Mouse (Mus musculus): ENCODE results near the gene Zdhhc16. TPM values are rescaled to one million over a fixed set of nuclear protein-coding genes. Genes with fewer than 3 reads are reported as not detected.
A peak's percentile ranks its signal among the peaks of the same experiment; 100 is the strongest.

Gene Zdhhc16
- polyA plus RNA-seq, 1 experiment from 2014 or later = 46.5 TPM

DNA sequence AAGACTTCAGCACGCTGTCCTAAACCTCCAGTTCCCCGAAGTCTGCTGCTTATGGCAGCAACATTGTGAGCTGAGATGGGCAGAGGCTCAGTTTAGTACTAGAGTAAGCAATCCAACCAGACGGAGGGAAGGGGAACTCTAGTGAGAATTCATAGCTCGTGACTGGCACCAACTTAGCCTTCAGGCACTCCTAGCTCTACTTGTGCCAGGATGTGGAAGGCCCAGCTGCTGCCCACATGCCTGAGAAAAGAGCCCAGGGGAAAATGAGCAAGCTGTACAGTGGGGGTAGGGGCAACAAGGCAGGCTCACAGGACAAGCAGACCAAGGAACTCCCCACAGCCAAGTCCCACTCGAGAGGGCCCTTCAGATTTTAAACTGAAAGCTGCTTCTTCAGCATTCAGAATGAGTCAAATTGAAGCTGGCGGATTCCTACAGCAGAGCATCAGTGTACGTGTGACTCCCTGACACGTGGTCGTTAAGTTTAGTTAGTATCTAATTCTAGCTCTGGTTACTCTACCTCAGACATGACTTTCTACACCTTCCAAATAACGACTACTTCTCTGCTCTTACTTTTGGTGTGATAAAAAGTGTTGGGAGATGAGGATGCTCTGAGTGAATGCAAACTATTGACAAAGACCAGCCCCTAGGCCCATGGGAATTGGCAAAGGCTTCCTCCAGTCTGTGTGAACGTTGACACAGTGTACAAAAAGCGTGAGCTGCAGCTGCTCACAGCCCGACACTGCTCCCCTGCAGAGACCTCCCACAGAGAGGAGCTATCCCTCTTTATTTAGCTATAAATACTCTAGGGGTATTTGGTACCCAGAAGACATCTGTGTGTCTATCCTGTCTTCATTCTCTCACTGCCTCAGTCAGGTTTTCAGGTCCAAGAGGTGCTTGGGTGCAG lies 40.9 kb downstream of the Zdhhc16 start:
- Histone ChIP-seq H3K9me3 (replicated peaks) (no peaks in the 10 kb centered on the region), H3K27ac (no peak overlapping the region), H3K4me3 (no peak overlapping the region), H3K4me2 (no peak overlapping the region), H3K27me3 (no peaks in the 10 kb centered on the region), H3K9ac (no peak overlapping the region), H3K36me3 (peaks cover under 1% of the 10 kb centered on the region; the same call in 1 of the 2 replicates), H3K4me1 (replicated peaks) (no peaks in the 10 kb centered on the region)
- 66% methylated on average over 13 of the region's 13 CpGs for WGBS
- ATAC-seq (replicated peaks; ENCODE audit: insufficient number of reproducible peaks, insufficient read depth, low FRiP score, low read depth) = no peak

DNA sequence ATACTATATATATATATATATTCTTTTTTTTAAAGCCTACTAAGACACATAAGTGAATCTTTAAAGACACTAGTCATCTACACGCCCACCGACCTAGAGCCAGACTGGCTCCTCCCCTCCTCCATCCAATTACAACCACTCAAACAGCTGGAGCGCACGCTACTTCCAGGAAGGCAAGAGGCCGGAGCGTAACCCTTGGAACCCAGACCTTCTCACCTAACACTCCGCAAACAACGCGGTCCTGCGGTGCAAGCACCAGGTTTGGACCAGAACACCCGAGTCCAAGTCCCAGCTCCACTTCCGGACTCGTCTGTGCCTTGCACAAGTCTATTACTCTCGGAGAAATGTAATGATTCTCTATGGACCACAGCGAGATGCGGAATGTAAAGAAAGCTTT lies 47.1 kb downstream of the Zdhhc16 start:
- ATAC-seq (replicated peaks; ENCODE audit: insufficient number of reproducible peaks, insufficient read depth, low FRiP score, low read depth) = no peak
- no peaks in the 10 kb centered on the region for H3K9me3 ChIP-seq (replicated peaks)
- H3K4me3 ChIP-seq = peak overlapping the region; percentile 67
- under 1% methylated on average over 16 of the region's 16 CpGs for WGBS
- peak overlapping the region; percentile 69 for H3K9ac ChIP-seq
- no peaks in the 10 kb centered on the region for H3K27me3 ChIP-seq
- H3K4me1 ChIP-seq (replicated peaks) = peaks cover 23% of the 10 kb centered on the region
- H3K27ac ChIP-seq = peak overlapping the region; percentile 95
- peak overlapping the region; percentile 88 for H3K4me2 ChIP-seq
- H3K36me3 ChIP-seq = no peaks in the 10 kb centered on the region

DNA sequence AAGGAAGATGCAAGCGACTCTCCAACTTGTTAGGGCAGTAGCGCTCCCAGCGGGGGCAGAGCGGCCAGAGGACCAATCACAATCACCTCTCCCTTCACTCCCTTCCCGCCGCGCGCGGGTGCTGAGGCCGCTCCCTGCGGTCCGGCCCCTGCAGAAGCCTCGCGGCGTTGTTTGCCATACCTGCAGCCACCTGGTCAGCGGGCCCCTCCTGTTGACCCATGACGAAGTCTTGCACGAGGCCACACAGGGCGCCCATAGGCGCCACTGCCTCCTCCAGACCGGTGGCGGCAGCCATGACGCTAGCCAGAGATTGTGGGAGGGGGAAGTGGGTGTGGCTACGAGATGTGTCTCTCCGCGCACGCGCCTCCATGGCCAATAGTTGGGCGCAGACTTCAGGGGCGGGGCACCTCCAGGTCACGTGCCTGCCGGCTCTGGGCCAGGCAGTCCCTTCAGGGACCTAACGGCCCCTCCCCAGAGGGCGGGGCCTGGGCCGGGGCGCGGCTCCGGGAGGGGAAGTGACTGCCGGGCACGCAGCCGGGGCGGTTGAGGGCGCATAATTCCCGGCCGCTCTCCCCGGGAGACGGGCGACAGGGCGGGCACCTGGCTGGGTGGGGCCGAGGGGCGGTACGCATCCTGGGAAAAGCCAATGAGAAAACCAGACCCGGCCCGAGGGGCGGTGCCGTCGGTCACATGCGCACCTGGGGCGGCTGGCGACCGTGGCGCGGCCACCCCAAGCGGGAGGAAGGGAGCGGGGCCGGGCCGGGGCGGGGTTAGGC lies 47.7 kb downstream of the Zdhhc16 start, which contains the start of gene Mms19:
Gene Mms19 (minus strand): TSS at position 339 of the 776 bp plus-strand sequence.
- H3K4me1 ChIP-seq (replicated peaks) = peaks cover 23% of the 10 kb centered on the region
- H3K4me2 ChIP-seq = peak within 1 kb of the TSS; percentile 89
- no peaks in the 10 kb centered on the region for H3K27me3 ChIP-seq
- peak within 1 kb of the TSS; percentile 67 for H3K4me3 ChIP-seq
- peak; percentile 95 for ATAC-seq (replicated peaks; ENCODE audit: insufficient number of reproducible peaks, insufficient read depth, low FRiP score, low read depth)
- peak within 1 kb of the TSS; percentile 95 for H3K27ac ChIP-seq
- H3K9ac ChIP-seq = peak within 1 kb of the TSS; percentile 93
- no peaks in the 10 kb centered on the region for H3K36me3 ChIP-seq
- WGBS = 1% methylated on average over 64 of the region's 68 CpGs
- H3K9me3 ChIP-seq (replicated peaks) = no peaks in the 10 kb centered on the region

DNA sequence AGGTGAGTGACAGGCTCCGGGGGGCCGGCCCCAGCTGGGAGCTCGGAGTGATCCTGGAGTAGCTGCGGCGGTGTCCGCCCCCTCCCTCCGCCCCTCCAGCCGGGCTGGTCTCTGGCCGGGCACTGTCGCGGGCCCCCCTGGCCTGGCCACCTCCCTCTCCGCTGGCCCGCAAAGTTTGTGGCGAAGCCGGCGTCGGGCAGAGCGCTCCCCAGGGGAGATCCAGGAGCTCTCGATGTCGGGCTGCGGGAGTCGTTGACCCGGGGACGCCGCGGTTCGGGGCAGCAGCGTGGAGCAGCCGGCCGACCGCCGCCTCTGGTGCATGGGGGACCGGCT lies 48.3 kb downstream of the Zdhhc16 start, which contains the start of gene Ubtd1:
Gene Ubtd1 (plus strand): TSS at position 169 of the 333 bp plus-strand sequence.
- H3K4me1 ChIP-seq (replicated peaks) = peaks cover 23% of the 10 kb centered on the region
- H3K36me3 ChIP-seq = no peaks in the 10 kb centered on the region
- ATAC-seq (replicated peaks; ENCODE audit: insufficient number of reproducible peaks, insufficient read depth, low FRiP score, low read depth) = no peak; the same call in 1 of the 2 replicates
- H3K27me3 ChIP-seq = no peaks in the 10 kb centered on the region
- peak within 1 kb of the TSS; percentile 67 for H3K4me3 ChIP-seq
- peak within 1 kb of the TSS; percentile 93 for H3K9ac ChIP-seq
- H3K4me2 ChIP-seq = peak within 1 kb of the TSS; percentile 89
- no peaks in the 10 kb centered on the region for H3K9me3 ChIP-seq (replicated peaks)
- H3K27ac ChIP-seq = peak within 1 kb of the TSS; percentile 95
- 0% methylated on average over 32 of the region's 33 CpGs for WGBS

DNA sequence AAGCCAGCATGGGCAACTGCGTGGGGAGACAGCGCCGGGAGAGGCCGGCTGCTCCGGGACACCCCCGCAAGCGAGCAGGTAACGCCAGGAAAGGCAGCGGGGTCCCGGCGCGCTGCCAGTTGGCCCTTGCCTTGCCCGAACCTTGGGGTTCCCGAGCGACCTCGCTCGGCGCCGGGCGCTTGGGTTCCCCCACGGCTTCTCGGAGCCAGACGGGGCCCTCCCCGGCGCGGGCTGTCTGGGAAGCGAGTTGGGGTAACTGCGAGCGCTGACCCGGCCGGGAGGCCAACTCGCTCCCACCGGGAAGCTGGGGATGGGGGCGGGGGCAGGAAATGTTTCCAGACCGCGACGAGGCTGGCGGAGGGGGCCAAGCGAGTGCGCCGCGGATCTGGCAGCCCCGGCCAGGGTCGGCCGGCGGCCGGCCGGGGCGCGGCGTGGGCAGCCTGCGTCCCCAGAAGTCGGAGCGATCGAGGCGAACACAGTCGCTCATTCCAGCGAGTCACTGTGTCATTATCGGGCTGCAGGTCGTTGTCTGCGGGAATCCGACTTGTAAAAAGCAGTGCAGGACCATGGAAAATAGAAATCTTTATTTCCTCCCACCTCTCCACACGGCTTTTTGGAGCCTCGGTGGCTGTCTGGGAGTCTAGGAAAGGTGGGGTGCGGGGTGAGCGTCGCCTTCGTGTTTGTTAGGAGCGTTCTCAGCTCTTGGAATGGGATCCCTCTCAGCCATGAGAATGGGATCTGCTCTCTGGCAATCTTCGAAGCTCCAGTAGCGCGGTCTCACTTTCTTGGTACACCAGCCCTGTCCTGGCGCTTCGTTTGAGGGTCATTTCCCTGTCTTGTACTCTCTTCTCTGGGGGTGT lies 48.9 kb downstream of the Zdhhc16 start:
- H3K4me2 ChIP-seq = peak overlapping the region; percentile 89
- H3K4me1 ChIP-seq (replicated peaks) = peaks cover 23% of the 10 kb centered on the region
- no peaks in the 10 kb centered on the region for H3K27me3 ChIP-seq
- H3K27ac ChIP-seq = peak overlapping the region; percentile 95
- no peaks in the 10 kb centered on the region for H3K9me3 ChIP-seq (replicated peaks)
- ATAC-seq (replicated peaks; ENCODE audit: insufficient number of reproducible peaks, insufficient read depth, low FRiP score, low read depth) = no peak
- no peaks in the 10 kb centered on the region for H3K36me3 ChIP-seq
- under 1% methylated on average over 74 of the region's 74 CpGs for WGBS
- H3K4me3 ChIP-seq = peak overlapping the region; percentile 67
- H3K9ac ChIP-seq = peak overlapping the region; percentile 93

DNA sequence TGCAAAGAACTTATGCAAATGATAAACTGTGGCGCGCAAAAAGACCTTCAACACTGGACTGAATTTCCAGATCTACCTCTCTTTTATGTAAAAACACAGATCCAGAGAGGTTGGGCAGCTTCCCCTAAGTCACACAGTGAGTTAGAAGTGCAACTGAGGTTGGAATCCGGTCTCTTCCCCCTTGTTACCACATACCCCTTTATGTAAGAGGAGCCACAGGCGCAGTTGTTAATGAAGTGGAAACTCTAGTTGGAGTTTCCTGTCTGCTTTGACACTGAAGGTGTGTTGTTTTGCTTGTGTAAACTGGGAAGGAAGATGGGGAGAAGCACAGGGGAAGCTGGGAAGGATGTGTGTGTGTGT lies 49.5 kb downstream of the Zdhhc16 start:
- Histone ChIP-seq H3K9me3 (replicated peaks) (no peaks in the 10 kb centered on the region), H3K4me2 (peak overlapping the region; percentile 89), H3K27me3 (no peaks in the 10 kb centered on the region), H3K36me3 (no peaks in the 10 kb centered on the region), H3K4me3 (peak overlapping the region; percentile 67), H3K4me1 (replicated peaks) (peaks cover 23% of the 10 kb centered on the region), H3K9ac (peak overlapping the region; percentile 93), H3K27ac (peak overlapping the region; percentile 95)
- WGBS = 8% methylated on average over 4 of the region's 4 CpGs
- no peak for ATAC-seq (replicated peaks; ENCODE audit: insufficient number of reproducible peaks, insufficient read depth, low FRiP score, low read depth)

DNA sequence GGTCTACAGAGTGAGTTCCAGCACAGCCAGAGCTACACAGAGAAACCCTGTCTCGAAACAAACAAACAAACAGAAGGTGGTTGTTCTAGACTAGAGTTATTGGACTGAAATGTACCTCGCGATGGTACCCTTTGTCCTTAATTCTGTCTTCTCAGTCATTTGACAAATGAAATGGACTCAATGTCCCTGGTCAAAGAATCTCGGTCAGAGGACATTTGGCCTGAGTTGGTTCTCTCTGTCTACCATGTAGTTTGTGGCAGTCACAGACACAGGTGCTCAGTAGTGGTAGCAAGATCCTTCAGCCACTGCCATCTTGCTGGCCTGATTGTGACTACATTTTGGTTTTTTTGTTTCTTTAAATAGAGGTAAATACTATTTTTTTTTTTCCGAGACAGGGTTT lies 52.7 kb downstream of the Zdhhc16 start:
- Histone ChIP-seq H3K4me3 (no peak overlapping the region), H3K4me2 (no peak overlapping the region), H3K27ac (no peak overlapping the region), H3K9ac (no peak overlapping the region), H3K4me1 (replicated peaks) (peaks cover 17% of the 10 kb centered on the region), H3K36me3 (no peaks in the 10 kb centered on the region), H3K27me3 (no peaks in the 10 kb centered on the region), H3K9me3 (replicated peaks) (no peaks in the 10 kb centered on the region)
- no peak for ATAC-seq (replicated peaks; ENCODE audit: insufficient number of reproducible peaks, insufficient read depth, low FRiP score, low read depth)
- whole genome bisulfite sequencing = 93% methylated on average over 5 of the region's 5 CpGs

DNA sequence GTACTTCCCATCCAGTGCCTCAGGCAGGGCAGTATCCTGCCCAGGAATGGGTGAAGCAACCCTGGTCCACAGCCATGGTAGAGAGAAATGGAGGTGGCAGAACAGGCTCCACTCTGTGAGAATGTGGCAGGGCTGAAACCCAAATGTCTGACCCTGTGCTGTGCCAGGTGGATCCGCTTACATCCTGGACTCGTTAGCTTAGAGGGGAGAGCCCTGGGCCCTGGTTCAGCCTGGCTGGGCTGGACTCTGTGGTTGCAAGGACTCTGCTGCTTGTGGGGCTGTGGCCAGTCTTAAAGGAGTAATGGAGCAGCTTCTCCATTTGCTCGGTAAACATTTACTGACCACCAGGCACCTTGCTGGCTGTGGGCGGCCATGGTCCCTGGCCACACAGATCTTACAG lies 53.9 kb downstream of the Zdhhc16 start:
- WGBS = 91% methylated on average over 4 of the region's 4 CpGs

DNA sequence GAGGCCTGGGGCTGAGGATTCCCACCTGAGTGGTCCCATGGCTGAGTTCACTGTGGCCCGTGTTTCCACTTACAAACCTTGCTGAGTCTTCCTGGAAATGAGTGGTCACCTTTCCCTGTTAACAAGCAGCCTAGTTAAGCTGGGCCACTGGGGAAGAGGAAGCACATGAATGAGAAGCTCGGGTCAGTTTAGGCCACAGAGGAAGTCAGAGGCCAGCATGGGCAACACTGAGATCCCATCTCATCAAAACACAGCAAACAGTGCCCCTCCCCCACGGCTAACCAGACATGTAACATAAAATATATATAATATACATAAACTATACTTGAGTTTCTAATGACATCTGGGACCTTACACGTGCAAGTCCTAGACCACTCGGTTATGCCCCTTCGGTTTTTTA lies 56.5 kb downstream of the Zdhhc16 start:
- no peak for ATAC-seq (replicated peaks; ENCODE audit: insufficient number of reproducible peaks, insufficient read depth, low FRiP score, low read depth)
- H3K9me3 ChIP-seq (replicated peaks) = no peaks in the 10 kb centered on the region

More for the DNA sequence above, 53.9 kb downstream of the Zdhhc16 start:
- H3K4me3 ChIP-seq = no peak overlapping the region
- H3K27me3 ChIP-seq = no peaks in the 10 kb centered on the region
- H3K9ac ChIP-seq = no peak overlapping the region
- no peaks in the 10 kb centered on the region for H3K9me3 ChIP-seq (replicated peaks)
- H3K27ac ChIP-seq = no peak overlapping the region
- H3K4me1 ChIP-seq (replicated peaks) = peaks cover 23% of the 10 kb centered on the region
- no peak for ATAC-seq (replicated peaks; ENCODE audit: insufficient number of reproducible peaks, insufficient read depth, low FRiP score, low read depth)
- H3K36me3 ChIP-seq = no peaks in the 10 kb centered on the region
- H3K4me2 ChIP-seq = no peak overlapping the region

DNA sequence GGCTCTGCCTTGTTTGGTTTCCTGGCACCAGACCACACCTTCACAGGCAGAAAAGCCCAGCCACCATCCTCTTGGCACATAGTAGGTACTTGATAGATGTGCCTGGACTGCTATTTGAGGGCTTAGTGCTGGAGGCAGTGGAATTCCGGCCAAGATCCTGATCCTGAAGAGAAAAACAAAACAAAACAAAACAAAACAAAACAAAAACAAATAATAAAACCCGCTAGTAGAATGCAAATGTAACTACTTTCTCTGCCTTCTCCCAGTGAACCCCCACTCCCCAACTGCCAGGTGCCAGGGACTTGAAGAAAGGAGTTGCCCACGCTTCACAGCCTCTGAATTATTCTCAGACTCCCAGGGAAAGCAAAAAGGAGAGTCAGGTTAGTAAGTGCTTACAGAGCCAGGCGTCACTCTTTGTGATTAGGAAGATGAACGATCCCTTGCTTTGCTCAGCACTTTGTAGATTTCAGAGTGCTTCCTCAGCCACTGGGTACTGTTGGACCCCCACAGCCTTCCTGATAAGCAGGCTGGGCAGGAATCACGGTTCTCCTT lies 58.7 kb downstream of the Zdhhc16 start:
- no peak overlapping the region for H3K4me3 ChIP-seq
- H3K27me3 ChIP-seq = no peaks in the 10 kb centered on the region
- no peak overlapping the region for H3K27ac ChIP-seq
- H3K9me3 ChIP-seq (replicated peaks) = no peaks in the 10 kb centered on the region
- no peaks in the 10 kb centered on the region for H3K36me3 ChIP-seq
- H3K4me1 ChIP-seq (replicated peaks) = peaks cover 36% of the 10 kb centered on the region
- H3K4me2 ChIP-seq = no peak overlapping the region
- H3K9ac ChIP-seq = no peak overlapping the region
- ATAC-seq (replicated peaks; ENCODE audit: insufficient number of reproducible peaks, insufficient read depth, low FRiP score, low read depth) = no peak
- WGBS = 47% methylated on average over 6 of the region's 6 CpGs

More for the DNA sequence above, 56.5 kb downstream of the Zdhhc16 start:
- peaks cover 22% of the 10 kb centered on the region for H3K4me1 ChIP-seq (replicated peaks)
- H3K9ac ChIP-seq = no peak overlapping the region
- no peaks in the 10 kb centered on the region for H3K36me3 ChIP-seq
- no peak overlapping the region for H3K27ac ChIP-seq
- H3K27me3 ChIP-seq = no peaks in the 10 kb centered on the region
- H3K4me2 ChIP-seq = no peak overlapping the region
- no peak overlapping the region for H3K4me3 ChIP-seq
- 76% methylated on average over 6 of the region's 6 CpGs for WGBS

All from heart, embryonic 15.5 days (tissue).